Mouse (Mus musculus) midbrain, embryonic 12.5 days (tissue): Measurements from ENCODE around the gene Hnrnpab. TPM values are rescaled to one million over a fixed set of nuclear protein-coding genes. Genes with fewer than 3 reads are reported as not detected.
A peak's percentile ranks its signal among the peaks of the same experiment; 100 is the strongest.

ENCODE experiments used
- ATAC-seq: fragments of 200-750 bp; cut with Nextera tagmentation; 2 replicates; pipeline ENCODE4 v1.8.0; 2017; ENCODE audit warnings: low read depth, moderate TSS enrichment, moderate library complexity; ENCODE audit not compliant: low FRiP score
- H3K27ac ChIP-seq: fragments of 300-500 bp; sonication (generic); replicated peaks from 2 replicates; pipeline ENCODE4 v1.5.1; 2016; ENCODE audit warnings: mild to moderate bottlenecking
- H3K27me3 ChIP-seq: fragments of 300-500 bp; sonication (generic); 2 replicates; pipeline ENCODE4 v1.6.1; 2016; ENCODE audit warnings: mild to moderate bottlenecking
- H3K36me3 ChIP-seq: fragments of 300-500 bp; sonication (generic); 2 replicates; pipeline ENCODE4 v1.6.1; 2016
- H3K4me1 ChIP-seq: fragments of 300-500 bp; sonication (generic); 2 replicates; pipeline ENCODE4 v1.6.1; 2016
- H3K4me2 ChIP-seq: fragments of 300-500 bp; sonication (generic); replicated peaks from 2 replicates; pipeline ENCODE4 v1.6.1; 2016; ENCODE audit warnings: mild to moderate bottlenecking, moderate library complexity
- H3K4me3 ChIP-seq: fragments of 300-500 bp; sonication (generic); 2 replicates; pipeline ENCODE4 v1.5.1; 2016; ENCODE audit warnings: mild to moderate bottlenecking
- H3K9ac ChIP-seq: fragments of 300-500 bp; sonication (generic); replicated peaks from 2 replicates; pipeline ENCODE4 v1.6.1; 2016; ENCODE audit warnings: mild to moderate bottlenecking, moderate library complexity
- H3K9me3 ChIP-seq: fragments of 300-500 bp; sonication (generic); 2 replicates; pipeline ENCODE4 v1.6.1; 2016; ENCODE audit warnings: mild to moderate bottlenecking
- WGBS: fragments of 180-500 bp; shearing (Covaris S2); methylation state at CpG from one replicate; pipeline ENCODE4 v1.1.7; 2016; 5-methylcytosine and 5-hydroxymethylcytosine counted together
- polyA plus RNA-seq: library from polyadenylated mRNA; unstranded; fragments of >200 nt; fragmentation: Nextera tagmentation; extraction: Ambion mirVana; gene quantifications from 2 replicates; pipeline ENCODE4 v1.2.1, GENCODE M21; 2016

Gene Hnrnpab
- polyA plus RNA-seq, 1 experiment from 2014 or later, result 771 TPM

GRCm38 (mm10) chr11:51646245-51646644 is 39.6 kb upstream of the Hnrnpab start:
- Histone ChIP-seq H3K9me3 (no peaks in the 10 kb centered on the region), H3K9ac (no peak overlapping the region), H3K4me1 (peaks cover 31% of the 10 kb centered on the region), H3K4me3 (no peak overlapping the region), H3K36me3 (0 out of 2 replicates have a peak, but pooled peaks cover 3% of the 10 kb centered on the region), H3K27ac (no peak overlapping the region), H3K27me3 (peaks cover 21% of the 10 kb centered on the region), H3K4me2 (no peak overlapping the region)
- 88% methylated on average over 7 of the region's 7 CpGs for WGBS
- ATAC-seq, result no peak

- no peak for ATAC-seq
- WGBS, result 94% methylated on average over 13 of the region's 13 CpGs
- Histone ChIP-seq H3K27me3 (peaks cover 12% of the 10 kb centered on the region), H3K4me3 (no peak overlapping the region), H3K27ac (no peak overlapping the region), H3K9me3 (no peaks in the 10 kb centered on the region), H3K36me3 (0 out of 2 replicates have a peak, but pooled peaks cover 3% of the 10 kb centered on the region), H3K4me1 (peaks cover 25% of the 10 kb centered on the region), H3K9ac (no peak overlapping the region), H3K4me2 (no peak overlapping the region)
Measured at GRCm38 (mm10) chr11:51645293-51645692, 38.6 kb upstream of the Hnrnpab start.

- WGBS, result 76% methylated on average over 16 of the region's 16 CpGs
- ATAC-seq, result no peak
- Histone ChIP-seq H3K27ac (no peak overlapping the region), H3K27me3 (peaks cover 1% of the 10 kb centered on the region; the same call in 1 of the 2 replicates), H3K9me3 (no peaks in the 10 kb centered on the region), H3K4me3 (no peak overlapping the region), H3K4me1 (peaks cover 14% of the 10 kb centered on the region), H3K36me3 (0 out of 2 replicates have a peak, but pooled peaks cover 3% of the 10 kb centered on the region), H3K4me2 (no peak overlapping the region), H3K9ac (no peak overlapping the region)
Measured at GRCm38 (mm10) chr11:51644217-51644616, 37.6 kb upstream of the Hnrnpab start.

- no peak for ATAC-seq
- H3K36me3 ChIP-seq, result 0 out of 2 replicates have a peak, but pooled peaks cover 3% of the 10 kb centered on the region
- peaks cover 9% of the 10 kb centered on the region for H3K4me1 ChIP-seq
- H3K4me3 ChIP-seq, result no peak overlapping the region
- no peaks in the 10 kb centered on the region for H3K9me3 ChIP-seq
- no peak overlapping the region for H3K9ac ChIP-seq
- H3K27ac ChIP-seq, result no peak overlapping the region
- WGBS, result 62% methylated on average over 15 of the region's 15 CpGs
- no peaks in the 10 kb centered on the region; the same call in 1 of the 2 replicates for H3K27me3 ChIP-seq
- H3K4me2 ChIP-seq, result no peak overlapping the region
Measured at GRCm38 (mm10) chr11:51643761-51644160, 37.1 kb upstream of the Hnrnpab start.

GRCm38 (mm10) chr11:51643202-51643601 is 36.6 kb upstream of the Hnrnpab start:
- Histone ChIP-seq H3K27ac (no peak overlapping the region), H3K4me1 (peaks cover 4% of the 10 kb centered on the region), H3K36me3 (0 out of 2 replicates have a peak, but pooled peaks cover 3% of the 10 kb centered on the region), H3K4me3 (no peak overlapping the region), H3K4me2 (no peak overlapping the region), H3K27me3 (peaks cover under 1% of the 10 kb centered on the region; the same call in 1 of the 2 replicates), H3K9ac (no peak overlapping the region), H3K9me3 (no peaks in the 10 kb centered on the region)
- no peak for ATAC-seq
- 75% methylated on average over 9 of the region's 9 CpGs for WGBS

- H3K4me1 ChIP-seq, result peaks cover 13% of the 10 kb centered on the region
- H3K9me3 ChIP-seq, result no peaks in the 10 kb centered on the region
- WGBS, result 90% methylated on average over 7 of the region's 7 CpGs
Measured at GRCm38 (mm10) chr11:51640748-51641147, 34.1 kb upstream of the Hnrnpab start.

GRCm38 (mm10) chr11:51638497-51638896 is 31.9 kb upstream of the Hnrnpab start:
- H3K4me3 ChIP-seq, result no peak overlapping the region
- peaks cover 12% of the 10 kb centered on the region; the same call in 1 of the 2 replicates for H3K27me3 ChIP-seq
- ATAC-seq, result no peak
- no peaks in the 10 kb centered on the region for H3K36me3 ChIP-seq
- H3K4me2 ChIP-seq, result no peak overlapping the region
- peaks cover 21% of the 10 kb centered on the region for H3K4me1 ChIP-seq
- 70% methylated on average over 5 of the region's 5 CpGs for WGBS
- H3K27ac ChIP-seq, result no peak overlapping the region
- H3K9me3 ChIP-seq, result no peaks in the 10 kb centered on the region
- no peak overlapping the region for H3K9ac ChIP-seq

More at GRCm38 (mm10) chr11:51640748-51641147, 34.1 kb upstream of the Hnrnpab start:
- no peak overlapping the region for H3K4me3 ChIP-seq
- H3K27me3 ChIP-seq, result peaks cover 12% of the 10 kb centered on the region; the same call in 1 of the 2 replicates
- ATAC-seq, result no peak
- no peak overlapping the region for H3K4me2 ChIP-seq
- H3K36me3 ChIP-seq, result 0 out of 2 replicates have a peak, but pooled peaks cover 3% of the 10 kb centered on the region
- no peak overlapping the region for H3K27ac ChIP-seq
- H3K9ac ChIP-seq, result no peak overlapping the region

GRCm38 (mm10) chr11:51637971-51638414 is 31.3 kb upstream of the Hnrnpab start:
- Histone ChIP-seq H3K4me3 (no peak overlapping the region), H3K27ac (no peak overlapping the region), H3K36me3 (no peaks in the 10 kb centered on the region), H3K4me2 (peak overlapping the region; percentile 21; the same call in 1 of the 2 replicates), H3K9ac (no peak overlapping the region; the same call in 1 of the 2 replicates), H3K4me1 (peaks cover 21% of the 10 kb centered on the region), H3K27me3 (peaks cover 12% of the 10 kb centered on the region; the same call in 1 of the 2 replicates), H3K9me3 (no peaks in the 10 kb centered on the region)
- 4% methylated on average over 17 of the region's 17 CpGs for WGBS
- ATAC-seq, result no peak

- peaks cover 21% of the 10 kb centered on the region for H3K4me1 ChIP-seq
- peaks cover 12% of the 10 kb centered on the region; the same call in 1 of the 2 replicates for H3K27me3 ChIP-seq
- WGBS, result 2% methylated on average over 6 of the region's 6 CpGs
- H3K36me3 ChIP-seq, result no peaks in the 10 kb centered on the region
- H3K4me3 ChIP-seq, result peak overlapping the region; percentile 75
- ATAC-seq, result peak; percentile 31; the same call in 1 of the 2 replicates
- H3K9me3 ChIP-seq, result no peaks in the 10 kb centered on the region
- peak overlapping the region; percentile 91 for H3K4me2 ChIP-seq
- H3K9ac ChIP-seq, result peak overlapping the region; percentile 79
- peak overlapping the region; percentile 71 for H3K27ac ChIP-seq
Measured at GRCm38 (mm10) chr11:51636323-51636684, 29.7 kb upstream of the Hnrnpab start.

- Histone ChIP-seq H3K4me2 (peak within 1 kb of the TSS; percentile 91), H3K4me1 (peaks cover 21% of the 10 kb centered on the region), H3K27ac (peak within 1 kb of the TSS; percentile 71)
Measured at GRCm38 (mm10) chr11:51635525-51636322, 29.1 kb upstream of the Hnrnpab start, which contains the start of gene Rmnd5b. Gene Rmnd5b, minus strand, starts transcription at chr11:51635896.

GRCm38 (mm10) chr11:51635127-51635524 is 28.5 kb upstream of the Hnrnpab start:
- no peaks in the 10 kb centered on the region for H3K9me3 ChIP-seq
- 21% methylated on average over 6 of the region's 6 CpGs for WGBS
- H3K9ac ChIP-seq, result peak overlapping the region; percentile 79
- H3K36me3 ChIP-seq, result no peaks in the 10 kb centered on the region
- no peak for ATAC-seq
- H3K27ac ChIP-seq, result peak overlapping the region; percentile 71; the same call in 1 of the 2 replicates
- H3K27me3 ChIP-seq, result peaks cover 12% of the 10 kb centered on the region; the same call in 1 of the 2 replicates
- peaks cover 21% of the 10 kb centered on the region for H3K4me1 ChIP-seq
- H3K4me3 ChIP-seq, result peak overlapping the region; percentile 75
- peak overlapping the region; percentile 91 for H3K4me2 ChIP-seq

More at GRCm38 (mm10) chr11:51635525-51636322, 29.1 kb upstream of the Hnrnpab start, which contains the start of gene Rmnd5b:
- peak; percentile 80 for ATAC-seq
- peak within 1 kb of the TSS; percentile 75 for H3K4me3 ChIP-seq
- H3K9me3 ChIP-seq, result no peaks in the 10 kb centered on the region
- no peaks in the 10 kb centered on the region for H3K36me3 ChIP-seq
- WGBS, result under 1% methylated on average over 61 of the region's 61 CpGs
- H3K9ac ChIP-seq, result peak within 1 kb of the TSS; percentile 79
- H3K27me3 ChIP-seq, result peaks cover 12% of the 10 kb centered on the region; the same call in 1 of the 2 replicates

- ATAC-seq, result no peak
- no peak overlapping the region for H3K4me3 ChIP-seq
- H3K4me2 ChIP-seq, result no peak overlapping the region
- H3K4me1 ChIP-seq, result peaks cover 21% of the 10 kb centered on the region
- peaks cover 12% of the 10 kb centered on the region; the same call in 1 of the 2 replicates for H3K27me3 ChIP-seq
- peaks cover 8% of the 10 kb centered on the region; the same call in 1 of the 2 replicates for H3K36me3 ChIP-seq
- no peak overlapping the region for H3K27ac ChIP-seq
- WGBS, result 98% methylated on average over 3 of the region's 3 CpGs
- no peak overlapping the region for H3K9ac ChIP-seq
- no peaks in the 10 kb centered on the region for H3K9me3 ChIP-seq
Measured at GRCm38 (mm10) chr11:51633721-51634120, 27.1 kb upstream of the Hnrnpab start.
